Mouse (Mus musculus) B cell, adult 2 months (primary cell): Measurements from ENCODE around the gene Fstl3.
A peak's percentile ranks its signal among the peaks of the same experiment; 100 is the strongest.
"Not testable (repeated sequence)": the region's sequence is repeated elsewhere in the genome, so short reads cannot be mapped to it uniquely, and the experiment has no call there.

Source experiments
- DNase-seq, 2 experiments: peaks; one replicate each; pipeline ENCODE4 v3.0.0; 2022

Fstl3 gene

GRCm38 (mm10) chr10:79777103-79777531 lies at the start of gene Fstl3:
Gene Fstl3, plus strand, starts transcription at chr10:79777272.
- DNase-seq = no peak

GRCm38 (mm10) chr10:79728323-79729249 lies 48.5 kb upstream of the Fstl3 start:
- DNase-seq = no peak

- DNase-seq = no peak
Measured at GRCm38 (mm10) chr10:79729357-79729965, 47.6 kb upstream of the Fstl3 start.

- peak; percentile 67 to 70 for DNase-seq
Measured at GRCm38 (mm10) chr10:79732500-79732899, 44.6 kb upstream of the Fstl3 start.

- no peak for DNase-seq
Measured at GRCm38 (mm10) chr10:79733847-79734246, 43.2 kb upstream of the Fstl3 start.

GRCm38 (mm10) chr10:79735361-79735760 lies 41.7 kb upstream of the Fstl3 start:
- no peak for DNase-seq

GRCm38 (mm10) chr10:79736706-79737105 lies 40.4 kb upstream of the Fstl3 start:
- no peak for DNase-seq

GRCm38 (mm10) chr10:79738259-79738658 lies 38.8 kb upstream of the Fstl3 start:
- DNase-seq = peak; percentile 17 to 28

GRCm38 (mm10) chr10:79739234-79739633 lies 37.8 kb upstream of the Fstl3 start:
- no peak for DNase-seq

- no peak for DNase-seq
Measured at GRCm38 (mm10) chr10:79740863-79741262, 36.2 kb upstream of the Fstl3 start.

GRCm38 (mm10) chr10:79743161-79743560 lies 33.9 kb upstream of the Fstl3 start:
- DNase-seq = no peak

- DNase-seq = no peak
Measured at GRCm38 (mm10) chr10:79743650-79744365, 33.3 kb upstream of the Fstl3 start.

GRCm38 (mm10) chr10:79745411-79745810 lies 31.7 kb upstream of the Fstl3 start:
- no peak for DNase-seq

GRCm38 (mm10) chr10:79745898-79746773 lies 30.9 kb upstream of the Fstl3 start, which contains the start of gene Polrmt:
Gene Polrmt, minus strand, starts transcription at chr10:79746581.
- DNase-seq = peak; percentile 93

GRCm38 (mm10) chr10:79746774-79747151 lies 30.3 kb upstream of the Fstl3 start:
- no peak for DNase-seq

- DNase-seq = no peak
Measured at GRCm38 (mm10) chr10:79748496-79748895, 28.6 kb upstream of the Fstl3 start.

- peak; percentile 18 to 24 for DNase-seq
Measured at GRCm38 (mm10) chr10:79754856-79755516, 22.1 kb upstream of the Fstl3 start, which contains the start of gene Fgf22. Gene Fgf22, plus strand, starts transcription at chr10:79755076.

GRCm38 (mm10) chr10:79755854-79756253 lies 21.2 kb upstream of the Fstl3 start:
- no peak for DNase-seq

GRCm38 (mm10) chr10:79756660-79757059 lies 20.4 kb upstream of the Fstl3 start:
- no peak for DNase-seq

GRCm38 (mm10) chr10:79759675-79760074 lies 17.4 kb upstream of the Fstl3 start:
- not testable (repeated sequence) for DNase-seq

- DNase-seq = no peak
Measured at GRCm38 (mm10) chr10:79760603-79761143, 16.4 kb upstream of the Fstl3 start.
